Mouse (Mus musculus): Measurements from ENCODE around the gene Gm11444.

Gm11444 gene

GRCm38 (mm10) chr11:85829520-85830440, 20.4 kb downstream of the Gm11444 start:
- in situ Hi-C loops (cut with MboI; ENCODE audit: low pct_unique_long_range_greater_than_20kb in 1 of 2, low sequenced_read_pairs in 2 of 2, unreplicated experiment in 1 of 2), result loop anchor here (5.0 to 25.0 kb wide), 3 partner anchors 122 to 1305 kb away; partner anchors contain the start of gene Lhx1 (in 1 of the 2)

- in situ Hi-C loops (cut with MboI; ENCODE audit: low pct_unique_long_range_greater_than_20kb in 1 of 2, low sequenced_read_pairs in 2 of 2, unreplicated experiment in 1 of 2), result loop anchor here in 1 of 2 experiments (5.0 to 25.0 kb wide), 2 partner anchors 122 to 442 kb away; no protein-coding TSS in a partner anchor
These were observed 21.2 kb downstream of the Gm11444 start for GRCm38 (mm10) chr11:85828691-85829519.

GRCm38 (mm10) chr11:85827342-85827741, 22.8 kb downstream of the Gm11444 start:
- in situ Hi-C loops (cut with MboI; ENCODE audit: low pct_unique_long_range_greater_than_20kb in 1 of 2, low sequenced_read_pairs in 2 of 2, unreplicated experiment in 1 of 2), result loop anchor here in 1 of 2 experiments (5.0 to 25.0 kb wide), 2 partner anchors 120 to 440 kb away; no protein-coding TSS in a partner anchor

- in situ Hi-C loops (cut with MboI; ENCODE audit: low pct_unique_long_range_greater_than_20kb in 1 of 2, low sequenced_read_pairs in 2 of 2, unreplicated experiment in 1 of 2), result loop anchor here in 1 of 2 experiments (5.0 to 25.0 kb wide), 2 partner anchors 119 to 439 kb away; no protein-coding TSS in a partner anchor
These were observed 24.3 kb downstream of the Gm11444 start for GRCm38 (mm10) chr11:85825823-85826222.

GRCm38 (mm10) chr11:85825031-85825430, 25.1 kb downstream of the Gm11444 start:
- in situ Hi-C loops (cut with MboI; ENCODE audit: low pct_unique_long_range_greater_than_20kb in 1 of 2, low sequenced_read_pairs in 2 of 2, unreplicated experiment in 1 of 2), result loop anchor here in 1 of 2 experiments (5.0 to 25.0 kb wide), 2 partner anchors 118 to 438 kb away; no protein-coding TSS in a partner anchor

GRCm38 (mm10) chr11:85823794-85824193, 26.3 kb downstream of the Gm11444 start:
- in situ Hi-C loops (cut with MboI; ENCODE audit: low pct_unique_long_range_greater_than_20kb in 1 of 2, low sequenced_read_pairs in 2 of 2, unreplicated experiment in 1 of 2), result loop anchor here in 1 of 2 experiments (25.0 kb wide), 1 partner anchor 436 kb away; no protein-coding TSS in a partner anchor

GRCm38 (mm10) chr11:85823181-85823580, 27.0 kb downstream of the Gm11444 start:
- in situ Hi-C loops (cut with MboI; ENCODE audit: low pct_unique_long_range_greater_than_20kb in 1 of 2, low sequenced_read_pairs in 2 of 2, unreplicated experiment in 1 of 2), result loop anchor here in 1 of 2 experiments (25.0 kb wide), 1 partner anchor 436 kb away; no protein-coding TSS in a partner anchor

- in situ Hi-C loops (cut with MboI; ENCODE audit: low pct_unique_long_range_greater_than_20kb in 1 of 2, low sequenced_read_pairs in 2 of 2, unreplicated experiment in 1 of 2), result loop anchor here in 1 of 2 experiments (25.0 kb wide), 1 partner anchor 434 kb away; no protein-coding TSS in a partner anchor
These were observed 28.5 kb downstream of the Gm11444 start for GRCm38 (mm10) chr11:85821659-85822058.

GRCm38 (mm10) chr11:85820959-85821358, 29.2 kb downstream of the Gm11444 start:
- in situ Hi-C loops (cut with MboI; ENCODE audit: low pct_unique_long_range_greater_than_20kb in 1 of 2, low sequenced_read_pairs in 2 of 2, unreplicated experiment in 1 of 2), result loop anchor here in 1 of 2 experiments (25.0 kb wide), 1 partner anchor 434 kb away; no protein-coding TSS in a partner anchor

GRCm38 (mm10) chr11:85818401-85818800, 31.7 kb downstream of the Gm11444 start:
- in situ Hi-C loops (cut with MboI; ENCODE audit: low pct_unique_long_range_greater_than_20kb in 1 of 2, low sequenced_read_pairs in 2 of 2, unreplicated experiment in 1 of 2), result loop anchor here in 1 of 2 experiments (25.0 kb wide), 1 partner anchor 431 kb away; no protein-coding TSS in a partner anchor

GRCm38 (mm10) chr11:85816471-85816870, 33.7 kb downstream of the Gm11444 start:
- in situ Hi-C loops (cut with MboI; ENCODE audit: low pct_unique_long_range_greater_than_20kb in 1 of 2, low sequenced_read_pairs in 2 of 2, unreplicated experiment in 1 of 2), result loop anchor here in 1 of 2 experiments (25.0 kb wide), 1 partner anchor 429 kb away; no protein-coding TSS in a partner anchor

- in situ Hi-C loops (cut with MboI; ENCODE audit: low pct_unique_long_range_greater_than_20kb in 1 of 2, low sequenced_read_pairs in 2 of 2, unreplicated experiment in 1 of 2), result loop anchor here in 1 of 2 experiments (25.0 kb wide), 1 partner anchor 427 kb away; no protein-coding TSS in a partner anchor
These were observed 35.5 kb downstream of the Gm11444 start for GRCm38 (mm10) chr11:85814678-85815077.

- in situ Hi-C loops (cut with MboI; ENCODE audit: low pct_unique_long_range_greater_than_20kb in 1 of 2, low sequenced_read_pairs in 2 of 2, unreplicated experiment in 1 of 2), result loop anchor here in 1 of 2 experiments (25.0 kb wide), 1 partner anchor 425 kb away; no protein-coding TSS in a partner anchor
These were observed 37.7 kb downstream of the Gm11444 start for GRCm38 (mm10) chr11:85812201-85812966.

- in situ Hi-C loops (cut with MboI; ENCODE audit: low pct_unique_long_range_greater_than_20kb in 1 of 2, low sequenced_read_pairs in 2 of 2, unreplicated experiment in 1 of 2), result loop anchor here in 1 of 2 experiments (25.0 kb wide), 1 partner anchor 424 kb away; no protein-coding TSS in a partner anchor
These were observed 38.5 kb downstream of the Gm11444 start for GRCm38 (mm10) chr11:85811676-85812075.

GRCm38 (mm10) chr11:85811229-85811628, 38.9 kb downstream of the Gm11444 start:
- in situ Hi-C loops (cut with MboI; ENCODE audit: low pct_unique_long_range_greater_than_20kb in 1 of 2, low sequenced_read_pairs in 2 of 2, unreplicated experiment in 1 of 2), result loop anchor here in 1 of 2 experiments (25.0 kb wide), 1 partner anchor 424 kb away; no protein-coding TSS in a partner anchor

- in situ Hi-C loops (cut with MboI; ENCODE audit: low pct_unique_long_range_greater_than_20kb in 1 of 2, low sequenced_read_pairs in 2 of 2, unreplicated experiment in 1 of 2), result loop anchor here in 1 of 2 experiments (25.0 kb wide), 1 partner anchor 420 kb away; no protein-coding TSS in a partner anchor
These were observed 42.8 kb downstream of the Gm11444 start for GRCm38 (mm10) chr11:85807353-85807752.

GRCm38 (mm10) chr11:85805779-85806178, 44.4 kb downstream of the Gm11444 start:
- in situ Hi-C loops (cut with MboI; ENCODE audit: low pct_unique_long_range_greater_than_20kb in 1 of 2, low sequenced_read_pairs in 2 of 2, unreplicated experiment in 1 of 2), result loop anchor here in 1 of 2 experiments (25.0 kb wide), 1 partner anchor 418 kb away; no protein-coding TSS in a partner anchor

Measured in mouse embryonic stem cell (cell line).